Mouse (Mus musculus): Measurements from ENCODE around the gene Timp2. TPM values are rescaled to one million over a fixed set of nuclear protein-coding genes. Genes with fewer than 3 reads are reported as not detected.

Timp2 gene
- polyA plus RNA-seq, 1 experiment from 2014 or later: 39.2 TPM

DNA sequence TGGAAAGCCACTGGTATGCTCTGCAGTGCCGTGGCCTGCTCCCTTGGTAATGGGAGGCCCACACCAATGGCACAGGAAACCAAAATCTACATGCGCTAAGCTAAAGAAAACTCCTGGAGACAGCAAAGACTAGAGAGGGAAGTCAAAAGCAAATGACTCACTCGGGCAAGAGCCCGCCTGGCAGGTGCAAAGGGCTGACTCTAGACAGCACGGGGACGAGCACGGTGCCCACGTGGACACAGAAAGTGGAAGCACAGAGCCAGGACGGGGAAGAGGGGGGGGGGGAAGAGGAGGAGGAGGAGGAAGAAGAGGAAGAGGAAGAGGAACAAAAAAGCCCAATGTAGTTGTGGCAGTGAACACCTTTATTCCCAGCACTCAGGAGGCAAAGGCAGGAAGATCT, 80.4 kb downstream of the Timp2 start:
- H3K27ac ChIP-seq: no peak overlapping the region
- H3K9me3 ChIP-seq: no peaks in the 10 kb centered on the region
- DNase-seq (ENCODE audit: low spot score): no peak
- H3K36me3 ChIP-seq: peaks cover 98% of the 10 kb centered on the region
- H3K4me3 ChIP-seq: no peak overlapping the region
- H3K4me1 ChIP-seq: no peaks in the 10 kb centered on the region
- H3K27me3 ChIP-seq (ENCODE audit: insufficient read depth, poor library complexity, severe bottlenecking): no peaks in the 10 kb centered on the region
- 97% methylated on average over 9 of the region's 9 CpGs for WGBS

DNA sequence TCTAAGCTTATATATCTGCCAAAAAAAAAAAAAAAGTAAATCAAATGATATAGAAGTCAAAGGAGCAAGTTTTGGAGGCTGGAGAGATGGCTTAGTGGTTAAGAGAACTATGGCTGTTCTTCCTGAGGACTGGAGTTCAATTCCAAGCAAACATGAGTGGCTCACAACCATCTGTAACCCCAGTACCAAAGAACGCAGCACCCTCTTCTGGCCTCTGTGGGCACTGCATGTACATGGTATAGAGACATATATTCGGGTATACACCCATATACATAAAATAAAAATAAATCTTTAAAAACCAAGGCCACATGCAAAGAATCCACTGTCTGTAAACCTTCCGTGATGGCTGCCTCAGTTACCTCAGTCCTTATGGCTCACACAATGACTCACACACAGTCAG, 85.7 kb downstream of the Timp2 start:
- 91% methylated on average over 3 of the region's 3 CpGs for WGBS
- H3K27me3 ChIP-seq (ENCODE audit: insufficient read depth, poor library complexity, severe bottlenecking): no peaks in the 10 kb centered on the region
- H3K4me3 ChIP-seq: no peak overlapping the region
- no peak for DNase-seq (ENCODE audit: low spot score)
- H3K27ac ChIP-seq: no peak overlapping the region
- no peaks in the 10 kb centered on the region for H3K9me3 ChIP-seq
- peaks cover 97% of the 10 kb centered on the region for H3K36me3 ChIP-seq
- no peaks in the 10 kb centered on the region for H3K4me1 ChIP-seq

DNA sequence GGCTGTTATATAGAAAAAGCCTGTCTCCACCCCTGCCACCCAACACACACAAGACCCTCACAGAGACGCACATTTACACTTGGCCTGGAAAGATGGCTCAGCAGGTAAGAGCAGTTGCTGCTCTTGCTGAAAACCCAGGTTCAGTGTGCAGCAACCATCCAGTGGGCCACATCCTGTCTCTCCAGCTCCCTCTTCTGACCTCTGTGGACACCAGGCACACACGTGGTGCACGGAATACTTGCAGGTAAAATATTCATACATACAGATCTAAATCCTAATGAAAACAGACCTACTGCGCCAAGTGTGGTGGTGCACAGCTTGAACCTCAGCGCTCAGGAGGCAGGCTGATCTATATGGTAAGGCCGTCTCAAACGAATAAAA, 88.9 kb downstream of the Timp2 start:
- no peaks in the 10 kb centered on the region for H3K9me3 ChIP-seq
- DNase-seq (ENCODE audit: low spot score): no peak
- no peaks in the 10 kb centered on the region for H3K4me1 ChIP-seq
- H3K4me3 ChIP-seq: no peak overlapping the region
- peaks cover 97% of the 10 kb centered on the region for H3K36me3 ChIP-seq
- WGBS: 88% methylated on average over 7 of the region's 7 CpGs
- no peaks in the 10 kb centered on the region for H3K27me3 ChIP-seq (ENCODE audit: insufficient read depth, poor library complexity, severe bottlenecking)
- no peak overlapping the region for H3K27ac ChIP-seq

- Histone ChIP-seq H3K4me1 (no peaks in the 10 kb centered on the region), H3K4me3 (no peak overlapping the region), H3K27me3 (ENCODE audit: insufficient read depth, poor library complexity, severe bottlenecking) (no peaks in the 10 kb centered on the region), H3K27ac (no peak overlapping the region), H3K9me3 (no peaks in the 10 kb centered on the region), H3K36me3 (peaks cover 97% of the 10 kb centered on the region)
- 89% methylated on average over 10 of the region's 10 CpGs for WGBS
- DNase-seq (ENCODE audit: low spot score): no peak
Observed at GRCm38 (mm10) chr11:118266044-118266665, 89.4 kb downstream of the Timp2 start.

DNA sequence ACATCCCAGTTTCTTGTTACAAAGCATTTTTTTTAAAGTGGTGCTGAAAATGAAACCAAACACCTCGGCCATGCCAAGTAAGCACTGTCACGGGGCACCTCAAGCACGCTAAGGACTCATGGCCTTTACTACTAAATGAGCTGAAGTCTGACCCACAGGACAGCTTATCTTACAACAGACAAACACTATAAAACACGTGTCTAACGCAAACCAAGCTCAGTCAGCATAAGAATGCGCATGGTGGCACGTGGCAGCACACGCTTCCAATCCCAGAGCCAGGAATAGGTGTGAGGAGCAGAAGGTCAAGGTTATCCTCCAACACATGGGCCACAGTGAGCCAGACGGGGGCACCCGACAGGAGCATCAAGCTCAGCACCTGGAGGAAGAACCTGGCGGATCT, 89.9 kb downstream of the Timp2 start:
- Histone ChIP-seq H3K36me3 (peaks cover 98% of the 10 kb centered on the region), H3K27me3 (ENCODE audit: insufficient read depth, poor library complexity, severe bottlenecking) (no peaks in the 10 kb centered on the region), H3K4me1 (no peaks in the 10 kb centered on the region), H3K27ac (no peak overlapping the region), H3K9me3 (no peaks in the 10 kb centered on the region), H3K4me3 (no peak overlapping the region)
- DNase-seq (ENCODE audit: low spot score): no peak
- WGBS: 88% methylated on average over 11 of the region's 11 CpGs

- H3K36me3 ChIP-seq: peaks cover 100% of the 10 kb centered on the region
Observed at GRCm38 (mm10) chr11:118263146-118263545, 92.4 kb downstream of the Timp2 start.

DNA sequence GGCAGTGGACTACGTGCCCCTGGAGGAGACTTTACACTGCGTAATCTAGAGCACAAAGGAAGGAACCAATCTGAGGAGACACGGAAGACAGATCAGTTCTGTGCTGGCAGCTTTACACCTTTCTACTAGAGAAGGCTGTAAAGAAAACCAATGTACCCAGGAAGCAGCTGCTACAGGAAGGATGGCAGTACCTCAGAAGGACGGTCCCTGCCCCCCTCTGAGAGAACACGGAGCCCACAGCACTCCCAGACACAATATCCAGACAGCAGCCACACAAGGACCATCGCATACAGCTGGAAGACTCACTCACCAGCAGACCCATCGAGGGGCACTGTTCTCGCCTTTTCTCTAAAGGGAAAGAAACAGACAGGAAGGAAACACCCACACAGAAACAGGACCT, 95.5 kb downstream of the Timp2 start:
- DNase-seq (ENCODE audit: low spot score): no peak
- Histone ChIP-seq H3K36me3 (peaks cover 92% of the 10 kb centered on the region), H3K4me3 (no peak overlapping the region), H3K27me3 (ENCODE audit: insufficient read depth, poor library complexity, severe bottlenecking) (no peaks in the 10 kb centered on the region), H3K27ac (no peak overlapping the region), H3K9me3 (no peaks in the 10 kb centered on the region), H3K4me1 (peaks cover 12% of the 10 kb centered on the region)
- WGBS: 88% methylated on average over 8 of the region's 8 CpGs

More at GRCm38 (mm10) chr11:118263146-118263545, 92.4 kb downstream of the Timp2 start:
- WGBS: 90% methylated on average over 5 of the region's 5 CpGs
- H3K27ac ChIP-seq: no peak overlapping the region
- H3K4me3 ChIP-seq: no peak overlapping the region
- H3K27me3 ChIP-seq (ENCODE audit: insufficient read depth, poor library complexity, severe bottlenecking): no peaks in the 10 kb centered on the region
- no peaks in the 10 kb centered on the region for H3K9me3 ChIP-seq
- no peak for DNase-seq (ENCODE audit: low spot score)
- no peaks in the 10 kb centered on the region for H3K4me1 ChIP-seq

DNA sequence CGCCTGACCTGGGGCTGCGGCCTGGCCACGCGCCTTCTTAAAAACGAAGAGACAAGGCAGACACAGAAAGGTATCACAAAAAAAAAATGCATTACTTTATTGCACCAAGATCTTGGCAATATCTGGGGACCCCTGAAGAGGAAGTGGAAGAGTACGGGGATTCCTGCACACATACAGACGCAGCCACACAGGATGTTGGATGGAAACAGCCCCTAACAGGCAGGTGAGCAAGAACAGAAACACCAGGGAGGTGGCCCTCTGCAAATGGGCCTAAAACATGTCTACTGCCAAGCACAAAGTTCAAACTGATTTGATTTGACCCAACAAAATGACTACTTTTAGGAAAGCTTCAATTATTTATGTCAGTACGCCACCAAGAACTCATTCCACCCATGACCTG, 96.0 kb downstream of the Timp2 start:
- Histone ChIP-seq H3K9me3 (no peaks in the 10 kb centered on the region), H3K27ac (no peak overlapping the region), H3K4me1 (peaks cover 12% of the 10 kb centered on the region), H3K36me3 (peaks cover 87% of the 10 kb centered on the region), H3K4me3 (no peak overlapping the region), H3K27me3 (ENCODE audit: insufficient read depth, poor library complexity, severe bottlenecking) (no peaks in the 10 kb centered on the region)
- WGBS: 95% methylated on average over 8 of the region's 8 CpGs
- DNase-seq (ENCODE audit: low spot score): no peak

GRCm38 (mm10) chr11:118256371-118256770, 99.2 kb downstream of the Timp2 start:
- WGBS: 83% methylated on average over 7 of the region's 7 CpGs
- peak overlapping the region; percentile 37 for H3K27ac ChIP-seq
- no peaks in the 10 kb centered on the region for H3K27me3 ChIP-seq (ENCODE audit: insufficient read depth, poor library complexity, severe bottlenecking)
- H3K4me3 ChIP-seq: no peak overlapping the region
- no peak for DNase-seq (ENCODE audit: low spot score)
- peaks cover 25% of the 10 kb centered on the region for H3K4me1 ChIP-seq
- H3K36me3 ChIP-seq: peaks cover 55% of the 10 kb centered on the region
- no peaks in the 10 kb centered on the region for H3K9me3 ChIP-seq

DNA sequence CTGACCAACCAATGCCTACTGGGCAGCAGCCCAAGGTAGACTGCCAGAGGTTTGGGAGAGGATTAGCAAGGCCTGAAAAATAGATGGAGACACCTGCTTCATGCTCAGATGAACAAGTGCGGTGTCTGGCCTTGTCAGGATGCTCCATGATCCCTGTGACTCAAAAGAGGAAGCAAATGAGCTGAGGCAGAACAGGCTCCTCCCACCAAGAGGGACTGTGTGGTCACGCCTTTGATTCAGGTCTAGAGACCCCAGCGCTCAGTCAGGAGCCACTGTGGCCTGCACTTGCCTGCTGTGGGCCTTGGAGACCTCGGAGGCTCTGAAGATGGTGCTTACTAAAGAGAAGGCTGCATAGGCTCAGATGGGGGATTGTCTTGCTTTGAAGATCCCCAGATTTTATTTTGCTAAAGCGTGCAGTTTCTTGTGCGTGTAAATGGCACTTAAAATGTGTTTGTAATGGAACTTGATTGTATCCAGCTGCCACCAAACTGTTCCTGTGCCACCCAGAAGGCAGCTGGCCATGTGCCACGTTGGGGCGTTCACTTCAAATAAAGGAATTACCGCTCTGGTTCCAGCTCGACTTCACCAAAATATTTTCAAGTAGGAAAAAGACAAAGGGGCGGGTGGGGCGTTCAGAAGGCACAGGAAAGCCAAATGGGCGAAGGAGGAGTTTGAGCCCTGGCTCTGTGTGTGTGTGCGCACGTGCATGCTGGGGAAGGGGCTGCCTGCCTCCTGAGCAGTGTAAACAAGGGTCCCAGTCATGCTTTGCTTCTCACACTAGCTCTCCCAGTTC, 101.2 kb downstream of the Timp2 start:
- DNase-seq (ENCODE audit: low spot score): no peak
- WGBS: 70% methylated on average over 15 of the region's 15 CpGs

DNA sequence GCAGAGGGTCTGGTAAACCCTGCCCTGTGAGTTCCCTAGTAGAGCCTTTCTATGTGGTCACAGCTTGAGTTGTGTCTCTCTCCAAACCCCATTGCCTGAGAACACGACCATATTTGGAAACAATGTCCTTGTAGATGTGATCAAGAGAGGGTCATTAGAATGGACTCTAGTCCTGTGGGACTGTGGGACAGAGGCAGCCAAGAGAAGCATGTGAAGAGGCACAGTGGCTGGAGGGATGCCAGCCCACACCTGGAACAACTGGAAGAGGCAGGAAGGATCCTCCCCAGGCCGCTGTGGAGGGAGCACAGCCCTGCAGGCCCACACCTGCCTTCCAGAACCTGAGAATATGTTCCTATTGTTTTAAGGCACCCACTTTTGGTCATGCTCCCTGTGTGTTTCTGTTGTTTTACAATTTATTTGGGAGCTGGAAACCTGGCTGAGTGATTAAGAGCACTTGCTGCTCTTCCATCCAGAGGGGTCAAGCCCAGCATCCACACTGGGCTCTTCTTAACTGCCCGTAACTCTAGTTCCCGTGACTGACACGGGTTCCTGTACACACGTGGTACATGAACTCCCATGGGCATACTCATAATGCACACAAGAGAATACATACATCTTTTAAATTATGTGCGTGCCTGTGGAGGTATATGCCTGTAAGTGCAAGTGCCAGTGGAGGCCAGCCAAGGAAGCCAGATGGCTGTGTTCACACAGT, 101.9 kb downstream of the Timp2 start:
- Histone ChIP-seq H3K36me3 (peaks cover 27% of the 10 kb centered on the region), H3K27ac (peak overlapping the region; percentile 37; the same call in 1 of the 2 replicates), H3K4me1 (peaks cover 36% of the 10 kb centered on the region), H3K27me3 (ENCODE audit: insufficient read depth, poor library complexity, severe bottlenecking) (no peaks in the 10 kb centered on the region), H3K4me3 (no peak overlapping the region), H3K9me3 (no peaks in the 10 kb centered on the region)
- DNase-seq (ENCODE audit: low spot score): no peak
- 86% methylated on average over 7 of the region's 7 CpGs for WGBS

More for the DNA sequence above, 101.2 kb downstream of the Timp2 start:
- H3K27me3 ChIP-seq (ENCODE audit: insufficient read depth, poor library complexity, severe bottlenecking): no peaks in the 10 kb centered on the region
- H3K36me3 ChIP-seq: peaks cover 35% of the 10 kb centered on the region
- no peak overlapping the region for H3K4me3 ChIP-seq
- H3K27ac ChIP-seq: no peak overlapping the region
- peaks cover 30% of the 10 kb centered on the region for H3K4me1 ChIP-seq
- no peaks in the 10 kb centered on the region for H3K9me3 ChIP-seq
